Mouse (Mus musculus): ENCODE results near the gene Rps6kl1. TPM values are rescaled to one million over a fixed set of nuclear protein-coding genes. Genes with fewer than 3 reads are reported as not detected.
A peak's percentile ranks its signal among the peaks of the same experiment; 100 is the strongest.

Rps6kl1 gene
- polyA plus RNA-seq, 1 experiment from 2014 or later = 2.2 TPM

DNA sequence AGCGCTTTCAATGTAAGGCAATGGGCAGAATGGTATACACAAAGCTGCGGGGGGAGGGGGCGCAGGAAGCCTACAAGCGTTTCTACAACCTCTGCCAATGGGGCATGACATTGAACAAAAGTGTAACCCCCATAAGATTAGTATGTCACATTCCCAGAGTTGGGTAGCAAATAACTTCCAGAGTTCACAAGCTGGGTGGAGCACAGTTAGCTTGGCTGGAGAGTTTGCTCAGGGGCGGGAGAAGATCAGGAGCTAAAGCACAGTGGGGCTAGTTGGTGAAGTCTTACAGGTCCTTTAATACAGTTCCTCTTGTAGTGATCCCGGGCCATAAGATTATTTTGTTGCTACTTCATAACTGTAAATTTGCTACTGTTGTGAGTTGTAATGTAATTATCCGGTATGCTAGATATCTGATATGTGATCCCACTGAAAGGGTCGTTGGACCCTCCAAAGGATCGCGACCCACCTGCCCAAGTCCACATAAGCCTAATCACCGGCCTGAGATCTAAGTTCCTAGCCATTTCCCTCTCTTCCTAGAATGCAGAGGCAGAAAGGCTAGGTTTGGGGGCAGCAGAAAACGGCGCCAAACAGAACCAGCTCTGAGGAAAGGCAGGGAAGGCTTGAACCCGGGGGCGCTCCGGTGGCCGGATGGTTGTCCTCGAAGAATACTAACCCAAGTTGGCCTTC lies 40.9 kb downstream of the Rps6kl1 start:
- peaks cover 18% of the 10 kb centered on the region for H3K36me3 ChIP-seq (replicated peaks)
- H3K4me3 ChIP-seq = peak overlapping the region; percentile 95
- no peaks in the 10 kb centered on the region for H3K9me3 ChIP-seq
- WGBS = 16% methylated on average over 18 of the region's 18 CpGs
- DNase-seq (ENCODE audit: low spot score) = no peak
- H3K27me3 ChIP-seq (replicated peaks; ENCODE audit: low read depth, poor library complexity, severe bottlenecking) = 0 out of 2 replicates have a peak, but pooled peaks cover 8% of the 10 kb centered on the region
- H3K27ac ChIP-seq (replicated peaks) = peak overlapping the region; percentile 93
- peaks cover 44% of the 10 kb centered on the region for H3K4me1 ChIP-seq

DNA sequence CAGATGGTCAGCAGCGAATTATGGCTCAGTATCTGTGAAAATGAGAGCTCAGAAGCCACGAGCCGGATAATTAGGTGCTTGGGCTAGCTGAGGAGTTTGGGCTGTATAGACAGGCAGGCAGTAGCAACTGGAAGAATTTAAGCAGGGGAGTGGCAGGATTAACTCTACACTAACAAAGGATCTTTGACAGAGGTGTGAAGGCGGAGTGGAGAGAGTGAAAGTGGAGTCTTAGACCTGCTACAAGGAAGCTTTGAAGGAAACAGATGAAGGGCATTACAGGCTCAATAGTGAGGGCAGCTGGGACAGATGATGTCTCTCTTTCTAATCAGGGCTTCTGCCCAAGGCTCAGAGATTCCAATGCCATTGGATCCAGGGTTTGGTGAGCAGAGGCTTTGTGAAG lies 41.6 kb downstream of the Rps6kl1 start:
- peaks cover 11% of the 10 kb centered on the region for H3K36me3 ChIP-seq (replicated peaks)
- WGBS = 42% methylated on average over 4 of the region's 4 CpGs
- peak overlapping the region; percentile 95; the same call in 1 of the 2 replicates for H3K4me3 ChIP-seq
- no peak for DNase-seq (ENCODE audit: low spot score)
- no peak overlapping the region for H3K27ac ChIP-seq (replicated peaks)
- peaks cover 44% of the 10 kb centered on the region for H3K4me1 ChIP-seq
- no peaks in the 10 kb centered on the region for H3K9me3 ChIP-seq
- H3K27me3 ChIP-seq (replicated peaks; ENCODE audit: low read depth, poor library complexity, severe bottlenecking) = 0 out of 2 replicates have a peak, but pooled peaks cover 8% of the 10 kb centered on the region

DNA sequence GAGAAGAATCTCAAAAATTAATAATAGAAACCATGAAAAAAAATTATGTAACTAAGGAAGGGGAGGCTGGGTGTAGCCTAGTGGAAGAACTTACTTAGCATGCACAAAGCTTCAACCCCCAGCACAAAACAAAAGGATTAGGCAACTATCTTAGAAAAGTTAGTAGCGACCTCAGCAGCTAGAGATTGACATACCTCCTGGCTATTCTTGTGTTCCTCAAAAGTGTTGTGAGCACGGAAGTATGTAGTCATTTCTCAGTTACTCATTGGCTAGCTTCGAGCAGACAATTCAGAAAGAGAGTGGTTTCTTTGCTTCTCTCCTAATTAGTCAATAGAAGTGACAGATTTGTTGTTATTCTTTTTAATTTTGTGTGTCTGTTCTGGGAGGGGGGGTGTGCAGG lies 42.4 kb downstream of the Rps6kl1 start:
- no peak for DNase-seq (ENCODE audit: low spot score)
- peaks cover 9% of the 10 kb centered on the region for H3K36me3 ChIP-seq (replicated peaks)
- WGBS = 69% methylated on average over 3 of the region's 3 CpGs
- no peak overlapping the region for H3K27ac ChIP-seq (replicated peaks)
- peaks cover 44% of the 10 kb centered on the region for H3K4me1 ChIP-seq
- no peak overlapping the region for H3K4me3 ChIP-seq
- H3K9me3 ChIP-seq = no peaks in the 10 kb centered on the region
- 0 out of 2 replicates have a peak, but pooled peaks cover 8% of the 10 kb centered on the region for H3K27me3 ChIP-seq (replicated peaks; ENCODE audit: low read depth, poor library complexity, severe bottlenecking)

DNA sequence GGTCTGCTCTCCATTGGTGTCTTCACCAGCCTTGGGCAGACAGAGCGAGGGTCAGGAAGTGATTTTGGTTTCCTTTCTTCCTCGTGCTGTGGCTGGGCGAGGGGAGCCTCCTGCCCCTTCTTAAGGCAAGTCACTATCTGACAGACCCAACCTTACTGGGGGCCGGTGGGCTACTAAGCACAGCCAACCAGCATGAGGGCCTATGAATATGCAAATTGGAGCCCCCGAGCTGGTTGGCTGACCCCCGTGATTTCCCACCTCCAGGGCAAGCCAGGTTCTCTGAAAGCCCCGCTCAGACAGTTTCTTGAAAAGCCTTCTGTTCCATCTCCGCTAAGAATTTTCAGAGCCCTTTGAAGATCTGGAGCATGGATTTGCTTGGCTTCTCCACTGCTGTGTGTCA lies 44.8 kb downstream of the Rps6kl1 start:
- Histone ChIP-seq H3K27me3 (replicated peaks; ENCODE audit: low read depth, poor library complexity, severe bottlenecking) (0 out of 2 replicates have a peak, but pooled peaks cover 8% of the 10 kb centered on the region), H3K4me3 (peak overlapping the region; percentile 33), H3K9me3 (no peaks in the 10 kb centered on the region), H3K27ac (replicated peaks) (no peak overlapping the region), H3K4me1 (peaks cover 26% of the 10 kb centered on the region), H3K36me3 (replicated peaks) (no peaks in the 10 kb centered on the region)
- peak; percentile 66 for DNase-seq (ENCODE audit: low spot score)
- WGBS = 2% methylated on average over 8 of the region's 8 CpGs

DNA sequence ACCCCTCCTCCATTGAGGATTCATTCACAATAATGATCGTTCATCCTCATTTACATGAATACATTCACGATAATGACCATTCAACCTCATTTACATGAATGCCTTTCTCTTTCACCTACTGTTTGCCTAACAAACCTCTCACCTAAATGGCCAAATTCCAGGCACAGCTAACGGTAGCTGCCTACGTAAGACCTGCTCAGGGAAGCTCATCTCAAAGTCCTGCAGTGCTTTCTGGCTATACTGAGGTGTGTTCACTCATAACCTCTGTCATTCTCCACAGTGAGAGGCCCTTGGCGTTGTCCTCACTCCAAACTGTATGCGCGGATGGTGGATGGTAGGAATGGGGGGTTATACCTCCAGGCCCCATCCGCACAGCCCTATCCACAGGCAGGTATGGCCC lies 46.3 kb downstream of the Rps6kl1 start:
- Histone ChIP-seq H3K27me3 (replicated peaks; ENCODE audit: low read depth, poor library complexity, severe bottlenecking) (0 out of 2 replicates have a peak, but pooled peaks cover 8% of the 10 kb centered on the region), H3K9me3 (no peaks in the 10 kb centered on the region)
- 91% methylated on average over 8 of the region's 8 CpGs for WGBS

DNA sequence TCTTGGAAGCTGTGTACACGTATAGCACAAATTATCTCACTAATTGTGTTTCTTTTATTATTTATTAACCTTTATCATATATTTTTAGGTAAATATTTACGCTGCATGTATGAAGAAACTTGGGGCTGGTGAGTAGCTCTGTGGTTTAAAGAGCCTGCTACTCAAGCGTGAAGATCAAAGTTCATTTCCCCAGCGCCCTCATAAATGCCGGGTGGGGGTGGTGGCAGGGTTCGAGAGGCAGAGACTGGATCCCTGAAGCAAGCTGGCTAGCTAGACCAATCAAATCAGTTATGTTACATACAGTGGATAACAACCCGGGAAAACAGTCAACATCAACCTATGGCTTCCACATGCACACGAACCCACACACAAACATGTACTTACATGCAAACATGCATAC lies 48.0 kb downstream of the Rps6kl1 start:
- Histone ChIP-seq H3K27ac (replicated peaks) (no peak overlapping the region), H3K36me3 (replicated peaks) (no peaks in the 10 kb centered on the region), H3K9me3 (no peaks in the 10 kb centered on the region), H3K4me3 (no peak overlapping the region), H3K4me1 (peaks cover 11% of the 10 kb centered on the region), H3K27me3 (replicated peaks; ENCODE audit: low read depth, poor library complexity, severe bottlenecking) (0 out of 2 replicates have a peak, but pooled peaks cover 3% of the 10 kb centered on the region)
- DNase-seq (ENCODE audit: low spot score) = no peak
- 85% methylated on average over 8 of the region's 8 CpGs for WGBS

More for the DNA sequence above, 46.3 kb downstream of the Rps6kl1 start:
- Histone ChIP-seq H3K4me3 (no peak overlapping the region), H3K27ac (replicated peaks) (no peak overlapping the region), H3K36me3 (replicated peaks) (no peaks in the 10 kb centered on the region), H3K4me1 (peaks cover 20% of the 10 kb centered on the region)
- no peak for DNase-seq (ENCODE audit: low spot score)

DNA sequence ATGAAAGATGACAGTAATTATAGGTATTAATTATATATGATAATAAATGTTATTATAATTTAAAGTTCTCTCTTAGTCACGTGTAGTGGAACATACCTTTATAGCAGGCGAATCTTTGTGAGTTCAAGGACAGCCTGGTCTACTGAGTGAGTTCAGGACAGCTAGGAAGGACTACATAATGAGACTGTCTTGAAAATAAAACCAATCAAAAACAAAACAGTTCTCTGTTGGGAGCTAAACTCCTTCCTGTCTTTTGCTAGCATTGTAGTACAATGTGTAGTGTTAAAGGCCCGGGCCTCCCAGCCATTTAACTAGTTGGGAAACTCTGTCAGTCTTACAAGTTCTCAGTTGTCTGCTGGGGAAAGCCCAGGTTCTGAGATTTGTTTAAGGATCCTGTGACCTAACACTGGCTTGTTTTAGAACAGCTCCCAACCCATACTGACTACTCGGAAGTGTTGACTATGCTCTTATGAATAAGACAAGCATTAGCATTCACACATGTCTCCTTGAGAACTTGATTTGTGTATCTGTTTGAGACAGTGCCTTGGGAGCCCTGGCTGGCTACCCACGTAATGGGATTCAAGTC lies 49.5 kb downstream of the Rps6kl1 start:
- Histone ChIP-seq H3K4me3 (no peak overlapping the region), H3K36me3 (replicated peaks) (no peaks in the 10 kb centered on the region), H3K9me3 (no peaks in the 10 kb centered on the region), H3K27me3 (replicated peaks; ENCODE audit: low read depth, poor library complexity, severe bottlenecking) (no peaks in the 10 kb centered on the region), H3K4me1 (peaks cover 8% of the 10 kb centered on the region), H3K27ac (replicated peaks) (no peak overlapping the region)
- WGBS = 83% methylated on average over 5 of the region's 5 CpGs
- no peak for DNase-seq (ENCODE audit: low spot score)

DNA sequence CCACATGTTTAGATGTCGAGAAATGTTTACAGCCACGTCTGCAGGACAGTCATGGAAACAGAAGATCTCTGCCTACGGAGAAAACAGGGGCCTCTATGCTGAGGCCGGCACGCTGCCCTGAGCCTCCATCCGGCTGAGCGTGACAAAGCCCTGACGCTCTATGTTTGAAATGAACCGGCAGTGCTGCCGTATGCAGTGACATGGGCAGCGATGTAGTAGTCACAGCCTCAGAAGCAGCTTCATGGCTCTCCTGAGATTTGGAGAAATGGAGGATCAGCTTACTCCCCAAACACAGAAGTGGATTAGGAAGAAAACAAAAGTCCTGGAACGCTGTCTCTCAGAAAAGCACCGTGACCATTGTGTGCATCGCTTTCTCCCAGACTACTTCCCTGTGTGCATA lies 50.1 kb downstream of the Rps6kl1 start:
- 61% methylated on average over 14 of the region's 14 CpGs for WGBS
- H3K9me3 ChIP-seq = no peaks in the 10 kb centered on the region
- no peak overlapping the region for H3K27ac ChIP-seq (replicated peaks)
- H3K4me3 ChIP-seq = no peak overlapping the region
- H3K36me3 ChIP-seq (replicated peaks) = no peaks in the 10 kb centered on the region
- no peak for DNase-seq (ENCODE audit: low spot score)
- no peaks in the 10 kb centered on the region for H3K27me3 ChIP-seq (replicated peaks; ENCODE audit: low read depth, poor library complexity, severe bottlenecking)
- H3K4me1 ChIP-seq = peaks cover 2% of the 10 kb centered on the region

DNA sequence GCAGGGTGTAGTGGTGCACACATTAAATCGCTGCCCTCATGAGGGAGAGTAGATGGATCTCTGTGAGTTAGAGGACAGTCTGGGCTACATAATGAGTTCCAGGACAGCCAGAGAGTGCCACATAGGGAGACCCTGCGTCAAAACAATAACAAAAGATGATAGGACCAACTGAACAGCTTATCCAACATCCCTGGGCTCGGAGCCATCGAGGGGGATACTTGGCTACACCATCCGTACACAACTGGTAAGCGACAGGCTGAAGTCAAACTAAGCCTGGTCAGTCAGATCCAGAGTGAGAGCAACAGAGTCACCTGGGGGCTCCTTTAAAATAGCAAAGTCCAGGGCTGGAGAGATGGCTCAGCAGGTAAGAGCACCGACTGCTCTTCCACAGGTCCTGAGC lies 55.2 kb downstream of the Rps6kl1 start:
- no peaks in the 10 kb centered on the region for H3K27me3 ChIP-seq (replicated peaks; ENCODE audit: low read depth, poor library complexity, severe bottlenecking)
- H3K4me3 ChIP-seq = no peak overlapping the region
- no peak overlapping the region for H3K27ac ChIP-seq (replicated peaks)
- 88% methylated on average over 7 of the region's 7 CpGs for WGBS
- peaks cover under 1% of the 10 kb centered on the region; the same call in 1 of the 2 replicates for H3K36me3 ChIP-seq (replicated peaks)
- H3K9me3 ChIP-seq = no peaks in the 10 kb centered on the region
- H3K4me1 ChIP-seq = peaks cover 18% of the 10 kb centered on the region
- no peak for DNase-seq (ENCODE audit: low spot score)

DNA sequence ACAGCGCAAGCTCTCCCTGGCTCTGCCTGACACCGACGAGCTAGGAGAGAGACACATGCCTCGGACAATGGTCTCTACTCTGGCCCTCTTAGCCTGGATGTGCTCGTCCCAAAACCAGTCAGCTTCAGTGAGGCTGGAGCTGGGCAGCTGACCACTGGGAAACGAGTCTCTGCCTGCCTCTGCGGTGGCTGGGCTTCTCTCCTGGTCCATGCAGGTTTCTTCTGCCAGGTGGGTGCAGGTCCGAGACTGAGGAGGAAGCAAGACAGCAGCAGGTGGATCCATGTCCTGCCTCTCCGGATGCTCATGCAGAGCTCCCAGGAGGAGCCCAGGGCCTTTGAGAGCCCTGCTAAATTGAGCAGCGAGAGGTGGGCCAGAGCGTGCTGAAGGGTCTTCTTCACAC lies 55.9 kb downstream of the Rps6kl1 start:
- DNase-seq (ENCODE audit: low spot score) = no peak
- H3K27ac ChIP-seq (replicated peaks) = no peak overlapping the region; the same call in 1 of the 2 replicates
- no peak overlapping the region for H3K4me3 ChIP-seq
- WGBS = 86% methylated on average over 11 of the region's 11 CpGs
- peaks cover 8% of the 10 kb centered on the region; the same call in 1 of the 2 replicates for H3K36me3 ChIP-seq (replicated peaks)
- H3K27me3 ChIP-seq (replicated peaks; ENCODE audit: low read depth, poor library complexity, severe bottlenecking) = no peaks in the 10 kb centered on the region
- H3K4me1 ChIP-seq = peaks cover 18% of the 10 kb centered on the region
- H3K9me3 ChIP-seq = no peaks in the 10 kb centered on the region

DNA sequence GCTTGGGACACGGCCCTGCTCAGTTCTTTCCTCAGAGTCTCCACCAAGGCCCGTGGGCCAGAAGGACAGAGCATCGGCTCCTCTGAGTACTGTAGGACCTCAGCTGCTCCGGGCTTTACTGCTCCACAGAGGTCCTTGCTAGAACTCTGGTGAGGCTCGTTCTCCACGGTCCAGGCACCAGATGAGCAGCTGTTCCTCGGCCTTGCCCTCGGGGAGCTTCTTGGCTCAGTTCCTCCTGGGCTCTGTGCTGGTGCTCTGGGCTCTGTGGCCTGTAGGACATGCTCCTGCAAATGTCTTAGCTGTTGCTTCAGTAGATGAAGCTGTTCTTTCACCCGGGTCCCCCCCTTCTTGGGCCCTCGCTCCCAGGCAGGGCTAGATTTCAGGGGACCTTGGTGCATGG lies 56.4 kb downstream of the Rps6kl1 start:
- peaks cover 18% of the 10 kb centered on the region for H3K4me1 ChIP-seq
- H3K27me3 ChIP-seq (replicated peaks; ENCODE audit: low read depth, poor library complexity, severe bottlenecking) = no peaks in the 10 kb centered on the region
- no peaks in the 10 kb centered on the region for H3K9me3 ChIP-seq
- H3K4me3 ChIP-seq = no peak overlapping the region
- DNase-seq (ENCODE audit: low spot score) = no peak
- H3K36me3 ChIP-seq (replicated peaks) = peaks cover 10% of the 10 kb centered on the region
- 78% methylated on average over 10 of the region's 10 CpGs for WGBS
- H3K27ac ChIP-seq (replicated peaks) = 0 out of 2 replicates have a peak overlapping the region, but pooled peaks have one; percentile 30

DNA sequence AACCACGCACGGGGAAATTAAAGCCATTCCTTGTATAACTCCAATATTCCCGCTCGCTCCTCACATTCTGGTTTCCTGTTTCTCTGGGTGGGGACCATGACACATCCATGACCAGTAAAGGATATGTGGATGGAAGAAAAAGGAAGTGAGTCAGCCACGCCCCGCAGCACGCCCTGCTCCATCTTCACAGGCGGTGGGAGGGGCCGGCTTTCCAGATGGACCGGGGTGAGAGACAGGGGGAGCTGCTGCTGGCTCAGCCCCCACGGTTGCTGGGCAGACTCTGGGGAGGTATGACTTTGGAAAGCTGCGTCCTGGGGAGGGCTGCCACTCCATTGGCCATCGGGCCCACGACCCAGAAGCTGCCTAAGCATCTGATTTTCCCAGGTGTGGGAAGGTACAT lies 57.1 kb downstream of the Rps6kl1 start:
- H3K4me3 ChIP-seq = no peak overlapping the region
- WGBS = 36% methylated on average over 14 of the region's 14 CpGs
- H3K4me1 ChIP-seq = peaks cover 18% of the 10 kb centered on the region
- peaks cover 17% of the 10 kb centered on the region for H3K36me3 ChIP-seq (replicated peaks)
- DNase-seq (ENCODE audit: low spot score) = peak; percentile 52
- no peaks in the 10 kb centered on the region for H3K27me3 ChIP-seq (replicated peaks; ENCODE audit: low read depth, poor library complexity, severe bottlenecking)
- H3K9me3 ChIP-seq = peaks cover under 1% of the 10 kb centered on the region; the same call in 1 of the 2 replicates
- peak overlapping the region; percentile 30; the same call in 1 of the 2 replicates for H3K27ac ChIP-seq (replicated peaks)

DNA sequence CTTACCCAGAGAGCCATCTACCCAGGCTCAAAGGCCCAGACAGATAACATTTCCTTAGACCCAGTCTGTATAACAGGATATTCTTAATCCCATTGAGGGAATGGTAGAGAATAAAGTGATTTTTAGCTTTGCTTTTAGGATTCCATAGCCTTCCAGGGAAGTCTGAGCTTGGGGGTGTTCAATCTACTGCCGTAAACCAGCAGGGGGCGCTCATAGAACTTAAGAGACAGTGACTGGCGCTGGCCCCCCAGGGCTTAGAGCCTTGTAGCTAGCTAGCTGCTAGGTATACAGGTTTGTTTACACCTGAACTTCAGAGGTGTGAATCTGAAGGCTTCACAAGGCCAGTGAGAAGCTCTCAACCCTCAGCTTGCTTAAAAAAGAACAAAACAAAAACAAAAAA lies 58.9 kb downstream of the Rps6kl1 start:
- 13% methylated on average over 3 of the region's 3 CpGs for WGBS
- no peak overlapping the region for H3K4me3 ChIP-seq
- H3K27ac ChIP-seq (replicated peaks) = no peak overlapping the region
- peaks cover 5% of the 10 kb centered on the region; the same call in 1 of the 2 replicates for H3K9me3 ChIP-seq
- peaks cover 35% of the 10 kb centered on the region for H3K36me3 ChIP-seq (replicated peaks)
- H3K4me1 ChIP-seq = peaks cover 18% of the 10 kb centered on the region
- DNase-seq (ENCODE audit: low spot score) = peak; percentile 63
- no peaks in the 10 kb centered on the region for H3K27me3 ChIP-seq (replicated peaks; ENCODE audit: low read depth, poor library complexity, severe bottlenecking)

Data from embryonic facial prominence, embryonic 10.5 days (tissue).